16 mouse cellular contexts compared by ENCODE assay signal in the genomic region with DNA sequence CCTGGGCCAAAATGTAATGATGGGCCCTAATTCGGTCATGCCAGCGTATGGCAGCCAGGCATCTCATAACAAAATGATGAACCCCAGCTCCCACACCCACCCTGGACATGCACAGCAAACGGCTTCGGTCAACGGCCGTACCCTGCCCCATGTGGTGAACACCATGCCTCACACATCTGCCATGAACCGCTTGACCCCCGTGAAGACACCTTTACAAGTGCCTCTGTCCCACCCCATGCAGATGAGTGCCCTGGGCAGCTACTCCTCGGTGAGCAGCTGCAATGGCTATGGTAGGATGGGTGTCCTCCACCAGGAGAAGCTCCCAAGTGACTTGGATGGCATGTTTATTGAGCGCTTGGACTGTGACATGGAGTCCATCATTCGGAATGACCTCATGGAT.
"Had no signal": no experiment of that assay in that cellular context is flagged by ENCODE, and none has a peak within 500 bp of the region (broad histone marks: within the 10 kb centered on the region; RNA-seq: fewer than 3 reads in every experiment).

No protein-coding gene starts in this region.

- H3K9ac ChIP-seq: neural tube, embryonic 13.5 days; neural tube, embryonic 15.5 days; stomach, embryonic 15.5 days had no signal

- H3K27ac ChIP-seq: neural tube, embryonic 13.5 days; neural tube, embryonic 15.5 days; stomach, embryonic 15.5 days; stomach, postnatal 0 days had no signal

- H3K9me3 ChIP-seq: neural tube, embryonic 13.5 days; neural tube, embryonic 15.5 days; stomach, embryonic 15.5 days had no signal

- H3K27me3 ChIP-seq: neural tube, embryonic 13.5 days; neural tube, embryonic 15.5 days; stomach, embryonic 15.5 days had no signal

- H3K4me2 ChIP-seq: neural tube, embryonic 13.5 days; neural tube, embryonic 15.5 days; stomach, embryonic 15.5 days had no signal

- DNase-seq: retina, postnatal 1 day; right cerebral cortex, adult 18-20 months; right cerebral cortex, postnatal 14 days; right cerebral cortex, postnatal 25 days; right cerebral cortex, postnatal 4 days; spleen, adult 18-20 months; thymus, adult 18-20 months; thymus, adult 2 months; thymus, postnatal 14 days; thymus, postnatal 25 days; thymus, postnatal 36 days; thymus, postnatal 4 days had no signal

- H3K4me3 ChIP-seq: neural tube, embryonic 13.5 days; neural tube, embryonic 15.5 days; stomach, embryonic 15.5 days had no signal

- H3K36me3 ChIP-seq: neural tube, embryonic 13.5 days; neural tube, embryonic 15.5 days had no signal
